Mouse (Mus musculus) stomach, embryonic 16.5 days (tissue): Measurements from ENCODE around the gene Zfp599. TPM values are rescaled to one million over a fixed set of nuclear protein-coding genes. Genes with fewer than 3 reads are reported as not detected.

ENCODE experiments used
- ATAC-seq: fragments of 200-750 bp; cut with Nextera tagmentation; 2 replicates; pipeline ENCODE4 v1.8.0; 2017; ENCODE audit warnings: moderate number of reproducible peaks, moderate TSS enrichment; ENCODE audit not compliant: insufficient read depth, low FRiP score
- H3K27ac ChIP-seq: fragments of 300-500 bp; sonication (generic); 2 replicates; pipeline ENCODE4 v1.5.1; 2014; ENCODE audit warnings: low read length
- H3K27me3 ChIP-seq: fragments of 300-500 bp; sonication (generic); 2 replicates; pipeline ENCODE4 v1.6.1; 2014; ENCODE audit warnings: low read length, control low read depth, mixed read lengths; ENCODE audit not compliant: control insufficient read depth, insufficient read depth
- H3K36me3 ChIP-seq: fragments of 300-500 bp; sonication (generic); 2 replicates; pipeline ENCODE4 v1.6.1; 2014; ENCODE audit warnings: low read length; ENCODE audit not compliant: control insufficient read depth, insufficient read depth
- H3K4me1 ChIP-seq: fragments of 300-500 bp; sonication (generic); 2 replicates; pipeline ENCODE4 v1.6.1; 2014; ENCODE audit warnings: low read length, control low read depth, mixed read lengths; ENCODE audit not compliant: control insufficient read depth, insufficient read depth
- H3K4me2 ChIP-seq: fragments of 300-500 bp; sonication (generic); 2 replicates; pipeline ENCODE4 v1.6.1; 2014; ENCODE audit warnings: low read depth, low read length, mixed read lengths
- H3K4me3 ChIP-seq: fragments of 300-500 bp; sonication (generic); replicated peaks from 2 replicates; pipeline ENCODE4 v1.5.1; 2014; ENCODE audit warnings: mild to moderate bottlenecking, low read length
- H3K9ac ChIP-seq: fragments of 300-500 bp; sonication (generic); 2 replicates; pipeline ENCODE4 v1.6.1; 2014; ENCODE audit warnings: low read length
- H3K9me3 ChIP-seq: fragments of 300-500 bp; sonication (generic); replicated peaks from 2 replicates; pipeline ENCODE4 v1.6.1; 2016; ENCODE audit warnings: low read length, control low read depth; ENCODE audit not compliant: control insufficient read depth
- WGBS: fragments of 180-500 bp; shearing (Covaris S2); extraction: QIAGEN DNeasy Blood & Tissue Kit; methylation state at CpG from one replicate; pipeline ENCODE4 v1.1.7; 2014; 5-methylcytosine and 5-hydroxymethylcytosine counted together
- polyA plus RNA-seq: library from polyadenylated mRNA; unstranded; fragments of >200 nt; fragmentation: Nextera tagmentation; extraction: Ambion mirVana; gene quantifications from 2 replicates; pipeline ENCODE4 v1.2.1, GENCODE M21; 2015

The Zfp599 gene
- polyA plus RNA-seq, 1 experiment from 2014 or later = 2.7 TPM

DNA sequence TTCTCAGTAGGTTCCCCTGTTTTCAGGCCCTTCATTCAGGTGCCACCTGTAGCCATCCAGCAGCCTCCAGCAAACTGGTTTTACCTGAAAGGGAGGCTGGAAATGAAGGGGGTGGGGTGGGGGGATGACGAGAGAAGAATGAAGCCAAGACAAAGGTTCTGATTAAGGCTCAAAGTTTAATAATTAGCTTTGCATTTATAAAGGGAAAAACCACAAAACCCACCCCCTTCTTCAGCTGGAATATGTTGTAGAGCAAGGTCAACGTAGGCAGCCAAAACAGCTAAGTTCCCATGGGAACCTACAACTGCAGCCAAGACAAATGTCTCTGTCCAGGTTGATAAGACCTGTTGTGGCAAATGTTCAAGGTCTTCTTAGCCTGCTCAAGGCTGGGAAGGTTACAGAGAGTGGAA, 45.9 kb downstream of the Zfp599 start:
- H3K27me3 ChIP-seq = no peaks in the 10 kb centered on the region
- WGBS = 40% methylated on average over 2 of the region's 2 CpGs
- peak overlapping the region; percentile 90 for H3K27ac ChIP-seq
- H3K4me1 ChIP-seq = no peaks in the 10 kb centered on the region
- H3K4me3 ChIP-seq = peak overlapping the region; percentile 29
- H3K9me3 ChIP-seq = no peaks in the 10 kb centered on the region
- H3K4me2 ChIP-seq = peak overlapping the region; percentile 44; the same call in 1 of the 2 replicates
- no peaks in the 10 kb centered on the region for H3K36me3 ChIP-seq
- no peak overlapping the region for H3K9ac ChIP-seq
- peak; percentile 93 for ATAC-seq

Other genes starting within 250 kb of the Zfp599 start
- 1.9 and 2.1 TPM in 2 replicates for gene Elavl3, start 207.9 kb downstream of the Zfp599 start, polyA plus RNA-seq
- gene Gm49318, start 188.6 kb downstream of the Zfp599 start, polyA plus RNA-seq = not detected in 2 replicates
- gene Zfp653, start 188.5 kb downstream of the Zfp599 start, polyA plus RNA-seq = 11.2 and 11.7 TPM in 2 replicates
- 43.5 and 43.9 TPM in 2 replicates for gene Ecsit, start 174.5 kb downstream of the Zfp599 start, polyA plus RNA-seq
- gene Cnn1, start 160.7 kb downstream of the Zfp599 start, polyA plus RNA-seq = 505 and 582 TPM in 2 replicates
- 152 and 158 TPM in 2 replicates for gene Elof1, start 142.7 kb downstream of the Zfp599 start, polyA plus RNA-seq
- gene Acp5, start 124.2 kb downstream of the Zfp599 start, polyA plus RNA-seq = 42.2 and 45.3 TPM in 2 replicates
- gene Pigyl, start 103.0 kb downstream of the Zfp599 start, polyA plus RNA-seq = 90.4 and 93.4 TPM in 2 replicates
- gene Zfp872, start 71.8 kb downstream of the Zfp599 start, polyA plus RNA-seq = 1.0 and 1.9 TPM in 2 replicates
- 27.5 and 29.7 TPM in 2 replicates for gene Zfp809, start 34.2 kb downstream of the Zfp599 start, polyA plus RNA-seq
- 13.6 and 15.2 TPM in 2 replicates for gene Zfp810, start 47.8 kb upstream of the Zfp599 start, polyA plus RNA-seq
- gene Anln, start 129.3 kb upstream of the Zfp599 start, polyA plus RNA-seq = 57.6 and 58.0 TPM in 2 replicates
- gene 9530077C05Rik, start 151.6 kb upstream of the Zfp599 start, polyA plus RNA-seq = 4.4 and 5.3 TPM in 2 replicates
- not detected in 2 replicates for gene Gm17545, start 194.4 kb upstream of the Zfp599 start, polyA plus RNA-seq
- gene Rp9, start 209.8 kb upstream of the Zfp599 start, polyA plus RNA-seq = 51.8 and 56.8 TPM in 2 replicates
- 11.5 and 12.2 TPM in 2 replicates for gene Bbs9, start 215.8 kb upstream of the Zfp599 start, polyA plus RNA-seq